Mouse (Mus musculus) ES-E14 (cell line): ENCODE results near the gene Stx7. TPM values are rescaled to one million over a fixed set of nuclear protein-coding genes. Genes with fewer than 3 reads are reported as not detected.
A peak's percentile ranks its signal among the peaks of the same experiment; 100 is the strongest.

Experiments
- DNase-seq: peaks from one replicate; pipeline ENCODE4 v3.0.0-alpha.2; 2013; ENCODE audit warnings: low read depth, low spot score
- H3K27ac ChIP-seq: 2 replicates; pipeline ENCODE4 v1.5.1; 2012; ENCODE audit warnings: low read depth, mild to moderate bottlenecking, low read length, moderate library complexity, mixed read lengths; ENCODE audit not compliant: poor library complexity, insufficient read depth, severe bottlenecking
- H3K36me3 ChIP-seq: 2 replicates; pipeline ENCODE4 v1.6.1; 2012; ENCODE audit warnings: mild to moderate bottlenecking, low read length, moderate library complexity, mixed read lengths; ENCODE audit not compliant: control insufficient read depth, poor library complexity, insufficient read depth, severe bottlenecking
- H3K4me1 ChIP-seq, 2 experiments: fragments of 150-350 bp in 1 of 2; sonication (generic) in 1 of 2; 2 replicates each; pipeline ENCODE4 v1.6.1; 2012; ENCODE audit warnings: low read length in 2 of 2, mild to moderate bottlenecking in 1 of 2, mixed read lengths in 1 of 2; ENCODE audit not compliant: control insufficient read depth in 2 of 2, insufficient read depth in 2 of 2, poor library complexity in 1 of 2
- H3K4me3 ChIP-seq, 2 experiments: fragments of 150-350 bp in 1 of 2; sonication (generic) in 1 of 2; 2 replicates each; pipeline ENCODE4 v1.5.1; 2012; ENCODE audit warnings: low read length in 2 of 2, low read depth in 1 of 2, mild to moderate bottlenecking in 1 of 2, mixed read lengths in 1 of 2; ENCODE audit not compliant: insufficient read depth in 1 of 2, poor library complexity in 1 of 2, severe bottlenecking in 1 of 2
- H3K9ac ChIP-seq: 2 replicates; pipeline ENCODE4 v1.6.1; 2012; ENCODE audit warnings: low read depth, mild to moderate bottlenecking, low read length, mixed read lengths; ENCODE audit not compliant: poor library complexity, insufficient read depth, severe bottlenecking
- H3K9me3 ChIP-seq: fragments of 150-350 bp; sonication (generic); 2 replicates; pipeline ENCODE4 v1.6.1; 2012; ENCODE audit warnings: low read depth, mild to moderate bottlenecking, low read length; ENCODE audit not compliant: control insufficient read depth, insufficient read depth
- CHD2 ChIP-seq: IDR thresholded peaks from 2 replicates; pipeline ENCODE4 v1.6.1; 2014; ENCODE audit warnings: mild to moderate bottlenecking, low read depth, low read length, inconsistent platforms
- HCFC1 ChIP-seq: IDR thresholded peaks from 2 replicates; pipeline ENCODE4 v1.6.1; 2012; ENCODE audit warnings: low read length, inconsistent platforms, borderline replicate concordance; ENCODE audit not compliant: insufficient read depth
- MAFK ChIP-seq: IDR thresholded peaks from 2 replicates; pipeline ENCODE4 v1.6.1; 2014; ENCODE audit warnings: mild to moderate bottlenecking, low read depth, low read length, inconsistent platforms; ENCODE audit not compliant: insufficient read depth
- ZC3H11A ChIP-seq: IDR thresholded peaks from 2 replicates; pipeline ENCODE4 v1.6.1; 2012; ENCODE audit warnings: low read depth, mild to moderate bottlenecking, inconsistent platforms, low read length, borderline replicate concordance
- ZNF384 ChIP-seq: IDR thresholded peaks from 2 replicates; pipeline ENCODE4 v1.6.1; 2012; ENCODE audit warnings: low read depth, low read length, inconsistent platforms
- in situ Hi-C, 2 experiments: fragments of 600-800 bp; cut with MboI; formaldehyde crosslinking; loops; one replicate each; pipeline ENCODE4 v1.15.1; 2025; ENCODE audit warnings: low sequenced_read_pairs in 2 of 2, inconsistent platforms in 1 of 2; ENCODE audit not compliant: unreplicated experiment in 2 of 2
- total RNA-seq: library from RNA; depleted of rRNA; stranded (reverse); fragments of 300-350 nt; gene quantifications from 2 replicates; pipeline ENCODE4 v1.2.3, GENCODE M21; 2012

Stx7 gene
- total RNA-seq, 1 experiment: 44.5 TPM

DNA sequence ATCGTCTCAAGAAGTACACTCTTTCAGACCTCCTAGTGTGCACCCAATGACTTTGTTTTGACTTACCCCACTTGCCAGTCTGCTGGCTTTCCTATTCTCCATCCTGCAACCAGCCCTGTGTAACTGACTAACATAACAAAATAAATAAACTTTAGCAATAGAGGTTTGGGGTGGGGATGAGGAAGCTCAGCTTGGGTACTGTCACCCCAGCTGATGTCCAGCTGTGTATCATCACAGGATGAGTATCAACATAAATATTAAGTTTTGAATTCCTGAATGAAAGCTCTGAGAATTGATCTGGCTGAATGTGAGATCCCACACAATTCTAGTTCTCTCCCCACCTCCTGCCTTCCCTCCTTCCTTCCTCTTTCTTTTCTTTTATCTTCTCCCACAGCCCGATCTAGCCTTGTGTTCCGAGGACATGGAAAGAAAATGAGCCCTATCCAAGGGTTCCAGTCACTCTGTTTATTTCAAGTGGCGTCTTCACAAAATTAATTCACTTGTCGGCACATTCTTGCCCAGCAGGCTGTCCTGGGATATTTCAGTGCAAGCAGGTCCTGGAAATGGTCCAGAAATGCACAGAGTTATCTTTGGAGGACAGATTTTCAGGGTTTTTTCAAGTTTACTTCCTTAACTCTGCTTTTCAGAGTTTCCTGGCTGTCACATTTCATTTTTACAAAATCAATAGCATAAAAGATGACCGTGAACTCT lies 68.6 kb downstream of the Stx7 start:
- DNase-seq: no peak
- H3K4me3 ChIP-seq: no peak overlapping the region
- TF ChIP-seq HCFC1 (no peak), MAFK (no peak), ZNF384 (no peak), ZC3H11A (no peak), CHD2 (no peak)

GRCm38 (mm10) chr10:24220931-24221330 lies 71.8 kb downstream of the Stx7 start:
- Histone ChIP-seq H3K27ac (no peak overlapping the region), H3K4me1 (no peaks in the 10 kb centered on the region; a peak in 1 of 4 replicates), H3K9ac (no peak overlapping the region), H3K4me3 (no peak overlapping the region), H3K36me3 (no peaks in the 10 kb centered on the region), H3K9me3 (no peaks in the 10 kb centered on the region)
- TF ChIP-seq ZNF384: no peak
- no peak for TF ChIP-seq MAFK
- TF ChIP-seq HCFC1: no peak
- no peak for DNase-seq
- in situ Hi-C loops: no loop called here

More for the DNA sequence above, 68.6 kb downstream of the Stx7 start:
- in situ Hi-C loops: no loop called here
- H3K9ac ChIP-seq: no peak overlapping the region
- H3K9me3 ChIP-seq: no peaks in the 10 kb centered on the region
- H3K27ac ChIP-seq: no peak overlapping the region
- H3K36me3 ChIP-seq: no peaks in the 10 kb centered on the region
- H3K4me1 ChIP-seq: no peaks in the 10 kb centered on the region; a peak in 1 of 4 replicates

- Histone ChIP-seq H3K4me1 (no peaks in the 10 kb centered on the region; a peak in 1 of 4 replicates), H3K9ac (no peak overlapping the region), H3K36me3 (no peaks in the 10 kb centered on the region), H3K4me3 (peak overlapping the region; percentile 71 to 75), H3K9me3 (no peaks in the 10 kb centered on the region), H3K27ac (no peak overlapping the region)
- DNase-seq: no peak
- in situ Hi-C loops: no loop called here
- TF ChIP-seq MAFK: no peak
- no peak for TF ChIP-seq ZNF384
- TF ChIP-seq ZC3H11A: no peak
- TF ChIP-seq CHD2: no peak
- no peak for TF ChIP-seq HCFC1
Measured at GRCm38 (mm10) chr10:24222911-24223310, 73.8 kb downstream of the Stx7 start.

GRCm38 (mm10) chr10:24223449-24224143 lies 74.5 kb downstream of the Stx7 start, which contains the start of gene Moxd1:
Moxd1 (plus strand) TSS chr10:24223517.
- no peaks in the 10 kb centered on the region; a peak in 1 of 4 replicates for H3K4me1 ChIP-seq
- H3K9ac ChIP-seq: peak within 1 kb of the TSS; percentile 5; the same call in 1 of the 2 replicates
- TF ChIP-seq ZNF384 (no peak), MAFK (no peak), HCFC1 (no peak), ZC3H11A (no peak), CHD2 (no peak)
- in situ Hi-C loops: no loop called here
- H3K27ac ChIP-seq: no peak within 1 kb of the TSS
- H3K36me3 ChIP-seq: no peaks in the 10 kb centered on the region
- H3K4me3 ChIP-seq: peak within 1 kb of the TSS; percentile 71 to 75
- DNase-seq: peak; percentile 20
- no peaks in the 10 kb centered on the region for H3K9me3 ChIP-seq
